Mouse (Mus musculus) G1E (cell line): ENCODE results near the gene Hbs1l. TPM values are rescaled to one million over a fixed set of nuclear protein-coding genes. Genes with fewer than 3 reads are reported as not detected.

Experiments used
- ATAC-seq: 2 replicates; pipeline ENCODE4 v1.8.0; 2016; ENCODE audit warnings: mild to moderate bottlenecking; ENCODE audit not compliant: insufficient number of reproducible peaks, poor library complexity, low FRiP score, severe bottlenecking; ENCODE audit errors: extremely low read depth
- DNase-seq: peaks from one replicate; pipeline ENCODE4 v3.0.0; 2012; ENCODE audit warnings: low spot score
- H3K27me3 ChIP-seq: 2 replicates; pipeline ENCODE4 v1.6.1; 2012; ENCODE audit warnings: mild to moderate bottlenecking, low read length, inconsistent platforms; ENCODE audit not compliant: insufficient read depth
- H3K36me3 ChIP-seq: replicated peaks from 2 replicates; pipeline ENCODE3; 2012; ENCODE audit warnings: mild to moderate bottlenecking, inconsistent platforms
- H3K4me1 ChIP-seq: 2 replicates; pipeline ENCODE4 v1.6.1; 2012; ENCODE audit warnings: low read depth, low read length, inconsistent platforms, mixed read lengths; ENCODE audit not compliant: insufficient read depth
- H3K4me3 ChIP-seq: 2 replicates; pipeline ENCODE4 v1.5.1; 2012; ENCODE audit warnings: low read depth, mild to moderate bottlenecking, inconsistent platforms, low read length, moderate library complexity, mixed read lengths
- H3K9me3 ChIP-seq: replicated peaks from 2 replicates; pipeline ENCODE4 v1.6.1; 2012; ENCODE audit warnings: inconsistent platforms
- CTCF ChIP-seq: IDR thresholded peaks from 2 replicates; pipeline ENCODE4 v1.5.1; 2012; ENCODE audit warnings: low read depth, low read length, inconsistent platforms, mixed read lengths
- GATA1 ChIP-seq: IDR thresholded peaks from 2 replicates; pipeline ENCODE4 v1.6.1; 2012; ENCODE audit warnings: borderline replicate concordance, low read length, inconsistent platforms, mixed read lengths
- GATA2 ChIP-seq: IDR thresholded peaks from 2 replicates; pipeline ENCODE4 v1.6.1; 2012; ENCODE audit warnings: low read depth, low read length, inconsistent platforms, borderline replicate concordance
- POLR2AphosphoS5 ChIP-seq: IDR thresholded peaks from 2 replicates; pipeline ENCODE4 v1.6.1; 2012; ENCODE audit warnings: low read depth, low read length, inconsistent platforms; ENCODE audit not compliant: insufficient replicate concordance
- TAL1 ChIP-seq: conservative IDR thresholded peaks from 2 replicates; pipeline ENCODE4 v1.6.1; 2012; ENCODE audit warnings: low read depth, low read length, inconsistent platforms, mixed read lengths
- polyA plus RNA-seq: library from polyadenylated mRNA; stranded (reverse); fragments of >175 nt; gene quantifications from 2 replicates; pipeline ENCODE4 v1.2.3, GENCODE M21; 2012
- total RNA-seq, 2 experiments: library from RNA; stranded (forward) in 1 of 2; stranded (reverse) in 1 of 2; fragments of 200-1000 nt in 1 of 2; fragments of >200 nt in 1 of 2; fragmentation: Nextera tagmentation in 1 of 2; gene quantifications; 2 replicates each; pipeline ENCODE4 v1.2.3; 2014 to 2017

Hbs1l gene
- total RNA-seq (2014; fragmentation: Nextera tagmentation) (153 and 180 TPM in 2 replicates), total RNA-seq (2017) (150 and 153 TPM in 2 replicates), polyA plus RNA-seq (52.5 and 132 TPM in 2 replicates)

DNA sequence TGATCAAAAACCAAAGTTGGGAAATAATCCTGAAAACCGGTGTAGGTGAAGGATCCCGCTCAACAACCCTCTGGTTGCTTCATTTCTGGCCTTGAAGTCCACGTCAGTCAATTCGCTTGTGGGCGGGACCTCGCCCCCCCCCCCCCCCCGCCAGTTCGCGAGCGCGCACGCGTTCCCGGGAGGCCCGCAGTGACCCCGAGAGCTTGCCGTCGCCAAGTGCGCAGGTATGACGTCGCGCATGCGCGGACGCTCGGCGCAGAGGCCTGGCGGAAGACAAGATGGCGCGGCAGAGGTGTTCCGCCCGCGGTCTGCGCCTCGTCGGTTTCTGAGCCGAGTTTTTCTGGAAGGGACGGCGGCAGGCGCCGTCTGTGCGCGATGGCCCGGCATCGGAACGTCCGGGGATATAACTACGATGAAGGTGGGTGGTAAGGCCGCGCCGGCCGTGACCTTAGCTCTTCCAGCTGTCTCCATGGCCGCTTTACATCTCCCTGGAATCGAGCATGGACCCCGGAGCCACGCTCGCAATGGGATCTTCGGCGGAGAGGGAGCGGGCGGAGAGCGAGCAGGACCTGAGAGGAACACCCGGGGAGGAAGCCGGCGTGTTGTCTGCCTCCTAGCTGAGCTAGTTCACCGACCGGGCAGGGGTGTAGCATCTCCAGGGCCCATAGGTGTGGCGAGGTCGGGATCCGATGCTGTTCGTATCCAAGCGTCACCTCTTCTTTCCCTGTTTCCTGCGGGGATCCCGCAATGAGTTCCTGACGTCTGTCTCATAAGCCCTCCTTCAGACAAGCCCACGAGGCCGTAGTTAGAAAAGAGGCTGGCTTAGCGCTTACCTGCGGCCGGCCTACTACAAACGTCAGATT, at the start of gene Hbs1l:
Hbs1l (plus strand) TSS at position 221 of the 863 bp plus-strand sequence.
- peaks cover 49% of the 10 kb centered on the region for H3K4me1 ChIP-seq
- H3K27me3 ChIP-seq: no peaks in the 10 kb centered on the region
- peaks cover 36% of the 10 kb centered on the region for H3K36me3 ChIP-seq
- no peaks in the 10 kb centered on the region for H3K9me3 ChIP-seq
- peak; percentile 62 for ATAC-seq
- peak; percentile 87 for DNase-seq
- peak within 1 kb of the TSS; percentile 99 for H3K4me3 ChIP-seq
- TF ChIP-seq POLR2AphosphoS5: no peak
- no peak for TF ChIP-seq GATA2
- no peak for TF ChIP-seq TAL1
- no peak for TF ChIP-seq GATA1
- no peak for TF ChIP-seq CTCF

DNA sequence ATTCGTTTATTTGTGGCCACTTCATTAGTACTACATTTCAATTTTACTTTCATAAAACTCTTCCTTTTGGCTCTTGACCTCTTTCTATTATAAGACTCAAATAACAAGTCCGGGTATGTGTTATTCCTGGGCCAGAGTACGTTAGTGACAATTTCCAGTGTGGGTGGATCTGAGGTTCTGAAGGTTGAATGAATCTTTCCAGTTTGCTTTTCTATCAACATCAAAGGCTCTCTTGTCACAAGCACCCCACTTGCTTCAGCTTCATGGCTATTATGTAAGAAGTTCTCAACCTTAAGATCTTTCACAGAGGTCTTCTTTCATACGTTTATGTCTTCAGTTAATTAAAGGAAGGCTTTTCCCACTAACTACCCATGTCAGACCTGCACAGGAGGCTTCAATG, 47.2 kb upstream of the Hbs1l start:
- Histone ChIP-seq H3K36me3 (no peaks in the 10 kb centered on the region), H3K4me1 (peaks cover 41% of the 10 kb centered on the region), H3K27me3 (no peaks in the 10 kb centered on the region), H3K9me3 (no peaks in the 10 kb centered on the region), H3K4me3 (no peak overlapping the region)
- ATAC-seq: no peak
- TF ChIP-seq CTCF (no peak), GATA2 (no peak), TAL1 (no peak)
- DNase-seq: no peak

DNA sequence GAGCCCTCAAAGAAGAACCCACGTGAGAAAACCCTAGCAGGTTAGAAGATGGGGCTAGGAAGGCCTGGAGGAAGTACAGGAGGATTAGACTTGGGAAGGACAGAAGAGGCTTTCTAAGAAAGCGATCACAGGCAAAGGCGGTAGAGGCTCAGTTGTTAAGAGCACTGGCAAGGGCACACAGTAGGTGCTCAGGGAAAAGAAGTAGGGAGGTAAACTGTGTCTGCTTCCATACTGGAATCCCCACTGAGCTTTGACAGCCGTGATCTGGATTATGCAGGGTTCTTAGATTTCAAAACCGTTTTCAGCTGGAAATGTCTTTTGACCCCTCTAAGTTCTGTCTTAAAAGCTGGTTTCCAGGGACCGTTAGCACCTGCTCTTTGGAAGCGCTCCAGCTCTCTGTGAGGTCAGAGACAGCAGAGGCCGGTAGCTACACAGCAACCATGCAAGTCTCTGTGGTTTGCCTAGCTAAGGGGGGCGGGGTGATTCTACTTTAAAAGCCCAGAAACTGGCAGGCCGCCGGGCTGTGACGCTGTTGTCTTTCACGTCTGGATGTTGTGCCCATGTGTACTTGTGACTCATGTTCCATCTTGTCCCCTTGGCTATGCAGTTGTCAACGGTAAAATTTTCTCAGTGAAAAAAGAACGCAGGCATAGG, 43.8 kb upstream of the Hbs1l start:
- H3K9me3 ChIP-seq: no peaks in the 10 kb centered on the region
- no peak overlapping the region; the same call in 1 of the 2 replicates for H3K4me3 ChIP-seq
- DNase-seq (peak; percentile 23), ATAC-seq (peak; percentile 58; the same call in 1 of the 2 replicates)
- peaks cover 49% of the 10 kb centered on the region for H3K4me1 ChIP-seq
- H3K36me3 ChIP-seq: no peaks in the 10 kb centered on the region
- no peak for TF ChIP-seq CTCF
- no peak for TF ChIP-seq GATA2
- no peak for TF ChIP-seq TAL1
- no peak for TF ChIP-seq POLR2AphosphoS5
- no peak for TF ChIP-seq GATA1
- no peaks in the 10 kb centered on the region for H3K27me3 ChIP-seq

DNA sequence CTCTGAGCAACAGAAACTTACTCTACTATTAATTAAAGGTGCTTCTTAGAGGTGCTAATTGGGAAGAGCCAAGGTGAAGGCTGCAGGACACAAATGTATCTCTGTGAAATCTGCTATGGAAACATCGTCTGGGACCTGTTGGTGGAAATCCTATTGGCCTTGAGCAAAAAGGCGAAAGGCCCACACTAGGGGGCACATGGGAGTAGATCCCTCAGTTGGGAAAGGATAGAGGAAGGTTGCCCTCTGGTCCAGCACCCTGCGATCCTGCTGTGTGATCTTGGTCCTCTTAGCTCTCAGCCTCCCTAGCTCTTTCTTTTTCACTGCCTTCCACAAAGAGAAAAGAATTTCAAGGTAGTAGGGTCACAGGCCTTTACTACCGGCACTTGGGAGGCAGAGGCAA, 43.0 kb upstream of the Hbs1l start:
- ATAC-seq (no peak), DNase-seq (no peak)
- no peak for TF ChIP-seq TAL1
- no peak for TF ChIP-seq CTCF
- TF ChIP-seq POLR2AphosphoS5: no peak
- TF ChIP-seq GATA2: no peak
- no peak for TF ChIP-seq GATA1
- no peak overlapping the region for H3K4me3 ChIP-seq
- peaks cover 55% of the 10 kb centered on the region for H3K4me1 ChIP-seq
- no peaks in the 10 kb centered on the region for H3K27me3 ChIP-seq
- no peaks in the 10 kb centered on the region for H3K36me3 ChIP-seq
- no peaks in the 10 kb centered on the region for H3K9me3 ChIP-seq

DNA sequence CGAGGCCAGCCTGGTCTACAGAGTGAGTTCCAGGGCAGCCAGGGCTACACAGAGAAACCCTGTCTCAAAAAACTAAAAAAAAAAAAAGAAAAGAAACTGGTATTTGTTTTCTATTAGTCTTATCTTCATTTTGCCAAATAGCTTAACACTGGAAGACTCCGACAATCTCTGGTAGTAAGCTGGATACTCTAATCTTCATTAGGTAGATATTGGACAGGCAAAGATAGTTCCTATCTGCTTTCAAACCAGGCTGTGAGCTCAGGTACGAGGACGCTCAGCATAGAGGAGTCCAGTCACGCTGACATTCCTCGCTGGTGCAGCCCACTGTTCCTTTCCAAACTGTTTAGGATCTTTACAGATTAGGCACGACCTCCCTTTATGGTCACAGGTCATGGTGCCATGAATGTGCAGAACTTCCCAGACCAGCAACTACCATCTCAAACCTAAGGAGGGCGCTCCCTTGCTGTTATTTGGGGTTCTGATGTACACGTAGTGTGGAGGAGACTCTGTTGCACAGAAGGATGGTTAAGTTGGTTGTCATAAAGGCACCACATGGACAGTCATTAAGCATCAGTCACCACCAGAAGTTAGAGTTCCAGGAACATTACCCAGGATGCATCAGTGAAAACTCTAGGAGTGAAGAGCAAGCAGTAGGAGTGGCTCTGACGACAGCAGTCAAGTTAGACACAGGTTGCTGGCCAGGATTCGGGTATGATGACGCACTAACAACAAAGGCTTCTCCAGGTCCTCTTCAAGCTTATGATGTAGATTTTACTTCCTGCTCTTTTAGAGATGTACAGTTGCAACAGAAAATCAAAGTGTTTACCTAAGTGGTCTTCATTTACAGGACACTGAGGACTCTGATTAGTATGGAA, 41.3 kb upstream of the Hbs1l start:
- DNase-seq (no peak), ATAC-seq (peak; percentile 70)
- H3K9me3 ChIP-seq: no peaks in the 10 kb centered on the region
- peaks cover 59% of the 10 kb centered on the region for H3K4me1 ChIP-seq
- peak; percentile 63 for TF ChIP-seq TAL1
- TF ChIP-seq CTCF: peak; percentile 36; the same call in 1 of the 2 replicates
- TF ChIP-seq GATA1: no peak
- no peak for TF ChIP-seq POLR2AphosphoS5
- no peak for TF ChIP-seq GATA2
- no peak overlapping the region; the same call in 1 of the 2 replicates for H3K4me3 ChIP-seq
- H3K36me3 ChIP-seq: no peaks in the 10 kb centered on the region
- H3K27me3 ChIP-seq: no peaks in the 10 kb centered on the region
